In genomic region chr2:146958398-146958911, GRCm38 (mm10) we compare ENCODE assay signal across 8 mouse cellular contexts. TPM values are rescaled to one million over a fixed set of nuclear protein-coding genes. Genes with fewer than 3 reads are reported as not detected.
DNase-seq lines count a peak whose midpoint lies in the region; ATAC-seq lines count a peak whose summit lies in the region.

No protein-coding gene starts in this region.

- ATAC-seq in inflammation-experienced regulatory T-cells, adult 6 months, result no peak

- peak overlapping the region; percentile 48 for H3K4me3 ChIP-seq in heart, embryonic 10.5 days
- H3K4me3 ChIP-seq in hindbrain, embryonic 10.5 days, result peak overlapping the region; percentile 46

- WGBS in heart, embryonic 10.5 days, result 37% methylated on average over 11 of the region's 11 CpGs
- WGBS in hindbrain, embryonic 10.5 days, result 14% methylated on average over 11 of the region's 11 CpGs

- DNase-seq in heart, embryonic 10.5 days (ENCODE audit: low spot score), result no peak
- DNase-seq in heart, postnatal 4 days, result no peak
- peak; percentile 15 to 20 for DNase-seq in cerebellum, postnatal 25 days
- peak; percentile 38 for DNase-seq in hindbrain, embryonic 10.5 days (ENCODE audit: low spot score)
- DNase-seq in left cerebral cortex, postnatal 25 days (ENCODE audit: low spot score in 2 of 2), result peak; percentile 29 to 33
- DNase-seq in retina, postnatal 1 day, result peak; percentile 91
- no peak for DNase-seq in urinary bladder, postnatal 14 days (ENCODE audit: low spot score)

- H3K27me3 ChIP-seq in heart, embryonic 10.5 days (ENCODE audit: insufficient read depth, poor library complexity, severe bottlenecking), result no peaks in the 10 kb centered on the region
- peaks cover 63% of the 10 kb centered on the region for H3K27me3 ChIP-seq in hindbrain, embryonic 10.5 days (ENCODE audit: insufficient read depth, poor library complexity, severe bottlenecking)

- H3K9me3 ChIP-seq in heart, embryonic 10.5 days, result no peaks in the 10 kb centered on the region
- 0 out of 2 replicates have a peak, but pooled peaks cover 3% of the 10 kb centered on the region for H3K9me3 ChIP-seq in hindbrain, embryonic 10.5 days

- 0 out of 2 replicates have a peak, but pooled peaks cover 3% of the 10 kb centered on the region for H3K4me1 ChIP-seq in heart, embryonic 10.5 days
- peaks cover 34% of the 10 kb centered on the region for H3K4me1 ChIP-seq in hindbrain, embryonic 10.5 days (replicated peaks)

- intact Hi-C loops in left cerebral cortex, postnatal 25 days (cut with DNase I), result loop anchor here (2.0 kb wide), 2 partner anchors 324 to 348 kb away; no protein-coding TSS in a partner anchor

- no peaks in the 10 kb centered on the region for H3K36me3 ChIP-seq in heart, embryonic 10.5 days
- H3K36me3 ChIP-seq in hindbrain, embryonic 10.5 days, result no peaks in the 10 kb centered on the region

- H3K27ac ChIP-seq in heart, embryonic 10.5 days, result no peak overlapping the region
- H3K27ac ChIP-seq in hindbrain, embryonic 10.5 days, result peak overlapping the region; percentile 73

RNA-seq across cellular contexts. Expression of gene Xrn2, which starts 54.3 kb away (rescaled TPM):
- 65.4 and 74.8 TPM in 2 replicates for polyA plus RNA-seq in heart, embryonic 10.5 days (2016; fragmentation: Nextera tagmentation; extraction: Ambion mirVana)
- 10 to 100 TPM; 49.7 to 56.8 TPM for total RNA-seq in heart, postnatal 4 days (2021)
- 65.7 and 81.2 TPM in 2 replicates for polyA plus RNA-seq in hindbrain, embryonic 10.5 days (2016; fragmentation: Nextera tagmentation; extraction: Ambion mirVana)
- total RNA-seq in left cerebral cortex, postnatal 25 days (2021), result 10 to 100 TPM; 40.1 to 42.6 TPM
- polyA plus RNA-seq in inflammation-experienced regulatory T-cells, adult 6 months (2017; shearing (Covaris generic)), result 100 to 1,000 TPM; 165 to 218 (median 179) TPM

Comparison
In these comparisons a context has a peak if more than half of its experiments do, and no peak if none do; other contexts are left out.
1. DNase-seq: peak in cerebellum, postnatal 25 days (2 of 2), hindbrain, embryonic 10.5 days (single experiment), left cerebral cortex, postnatal 25 days (2 of 2) and retina, postnatal 1 day (single experiment); none in heart, embryonic 10.5 days (single experiment), heart, postnatal 4 days (single experiment) and urinary bladder, postnatal 14 days (single experiment).